Mouse (Mus musculus) bone marrow macrophage, adult 2 months (primary cell): ENCODE measurements around the gene Top2a.

Experiments
- CTCF ChIP-seq: IDR thresholded peaks from 2 replicates; pipeline ENCODE4 v1.5.1; 2012; ENCODE audit warnings: low read depth, mild to moderate bottlenecking, low read length, moderate library complexity
- POLR2A ChIP-seq: IDR thresholded peaks from 2 replicates; pipeline ENCODE4 v1.6.1; 2012; ENCODE audit warnings: mild to moderate bottlenecking, low read depth, low read length, borderline replicate concordance

GRCm38 (mm10) chr11:99065353-99065752 is 41.4 kb upstream of the Top2a start:
- no peak for TF ChIP-seq CTCF
- no peak for TF ChIP-seq POLR2A
